In genomic region chr19:47188515-47189128, GRCm38 (mm10) we compare ENCODE assay signal across 13 mouse cellular contexts. TPM values are rescaled to one million over a fixed set of nuclear protein-coding genes. Genes with fewer than 3 reads are reported as not detected.
DNase-seq lines count a peak whose midpoint lies in the region; ATAC-seq and TF ChIP-seq lines count a peak whose summit lies in the region.
"Had no signal": no experiment of that assay in that cellular context is flagged by ENCODE, and none has a peak within 500 bp of the region (broad histone marks: within the 10 kb centered on the region; RNA-seq: fewer than 3 reads in every experiment).

No protein-coding gene starts in this region.

- no peaks in the 10 kb centered on the region for H3K27me3 ChIP-seq in lung, embryonic 16.5 days (ENCODE audit: control insufficient read depth, insufficient read depth, low read depth, low read length)
- no peaks in the 10 kb centered on the region for H3K27me3 ChIP-seq in hindbrain, embryonic 15.5 days
- no peaks in the 10 kb centered on the region for H3K27me3 ChIP-seq in stomach, embryonic 16.5 days (ENCODE audit: control insufficient read depth, insufficient read depth, low read length)

- no peaks in the 10 kb centered on the region; the same call in 1 of the 2 replicates for H3K4me1 ChIP-seq in lung, embryonic 16.5 days (replicated peaks; ENCODE audit: control insufficient read depth, insufficient read depth, low read length)
- no peaks in the 10 kb centered on the region for H3K4me1 ChIP-seq in lung, adult 2 months (ENCODE audit: control insufficient read depth, insufficient read depth, low read length)
- peaks cover 16% of the 10 kb centered on the region for H3K4me1 ChIP-seq in hindbrain, embryonic 15.5 days (replicated peaks)
- no peaks in the 10 kb centered on the region for H3K4me1 ChIP-seq in stomach, embryonic 16.5 days (ENCODE audit: control insufficient read depth, insufficient read depth, low read length)

- no peak overlapping the region for H3K4me3 ChIP-seq in lung, embryonic 16.5 days (ENCODE audit: low read length)
- no peak overlapping the region for H3K4me3 ChIP-seq in lung, adult 2 months (replicated peaks; ENCODE audit: extremely low read depth, low read depth, low read length)
- no peak overlapping the region for H3K4me3 ChIP-seq in hindbrain, embryonic 15.5 days
- no peak overlapping the region for H3K4me3 ChIP-seq in stomach, embryonic 16.5 days (replicated peaks; ENCODE audit: low read length)
- H3K4me3 ChIP-seq: megakaryocyte, embryonic 14.5 days had no signal

- H3K4me2 ChIP-seq in lung, embryonic 16.5 days (ENCODE audit: low read depth, low read length) = no peak overlapping the region
- no peak overlapping the region for H3K4me2 ChIP-seq in hindbrain, embryonic 15.5 days
- no peak overlapping the region for H3K4me2 ChIP-seq in stomach, embryonic 16.5 days (ENCODE audit: low read depth, low read length)

- WGBS in lung, embryonic 16.5 days = 63% methylated on average over 11 of the region's 11 CpGs
- 69% methylated on average over 11 of the region's 11 CpGs for WGBS in lung, adult 2 months
- 57% methylated on average over 11 of the region's 11 CpGs for WGBS in hindbrain, embryonic 15.5 days
- 75% methylated on average over 11 of the region's 11 CpGs for WGBS in stomach, embryonic 16.5 days

- TF ChIP-seq POLR2A in lung, adult 2 months (IDR thresholded peaks at IDR 0.05; ENCODE audit: borderline replicate concordance, extremely low read depth, low read depth, low read length) = no peak

- DNase-seq in adrenal gland, adult (ENCODE audit: inconsistent age in 2 of 2, low spot score in 1 of 2) = peak; percentile 24 to 38
- DNase-seq in adrenal gland, postnatal 4 days (ENCODE audit: low spot score in 2 of 2) = no peak
- DNase-seq in lung, adult 2 months = no peak
- no peak for DNase-seq in urinary bladder, postnatal 10 days (ENCODE audit: low spot score)
- DNase-seq in testis, postnatal 14 days (ENCODE audit: low spot score) = no peak

- no peaks in the 10 kb centered on the region for H3K36me3 ChIP-seq in lung, embryonic 16.5 days (ENCODE audit: control insufficient read depth, insufficient read depth, low read length)
- H3K36me3 ChIP-seq in hindbrain, embryonic 15.5 days = no peaks in the 10 kb centered on the region
- H3K36me3 ChIP-seq in stomach, embryonic 16.5 days (ENCODE audit: control insufficient read depth, insufficient read depth, low read length) = no peaks in the 10 kb centered on the region

- TF ChIP-seq CTCF in lung, adult 2 months (IDR thresholded peaks at IDR 0.05; ENCODE audit: insufficient read depth, low read length) = no peak

- H3K27ac ChIP-seq in lung, embryonic 16.5 days (ENCODE audit: low read length) = no peak overlapping the region
- peak overlapping the region; percentile 11; the same call in 1 of the 2 replicates for H3K27ac ChIP-seq in hindbrain, embryonic 15.5 days (replicated peaks)
- no peak overlapping the region for H3K27ac ChIP-seq in stomach, embryonic 16.5 days (ENCODE audit: low read length)

- ATAC-seq in lung, embryonic 16.5 days (ENCODE audit: low read depth) = 0 out of 2 replicates have a peak, but pooled peaks have one; percentile 26
- peak; percentile 81 for ATAC-seq in hindbrain, embryonic 15.5 days (ENCODE audit: low FRiP score, low read depth)
- 0 out of 2 replicates have a peak, but pooled peaks have one; percentile 47 for ATAC-seq in stomach, embryonic 16.5 days (ENCODE audit: insufficient read depth, low FRiP score)
- ATAC-seq: Patski had no signal

- no peak overlapping the region for H3K9ac ChIP-seq in lung, embryonic 16.5 days (ENCODE audit: low read length)
- H3K9ac ChIP-seq in hindbrain, embryonic 15.5 days = no peak overlapping the region
- H3K9ac ChIP-seq in stomach, embryonic 16.5 days (ENCODE audit: low read length) = no peak overlapping the region

- no peaks in the 10 kb centered on the region for H3K9me3 ChIP-seq in lung, embryonic 16.5 days (ENCODE audit: control insufficient read depth, low read length)
- H3K9me3 ChIP-seq in hindbrain, embryonic 15.5 days = no peaks in the 10 kb centered on the region
- no peaks in the 10 kb centered on the region for H3K9me3 ChIP-seq in stomach, embryonic 16.5 days (replicated peaks; ENCODE audit: control insufficient read depth, low read length)
- H3K9me3 ChIP-seq: megakaryocyte, embryonic 14.5 days had no signal

RNA-seq across cellular contexts. Expression of gene Neurl1a, which starts 10.0 kb away (rescaled TPM):
- 10 to 100 TPM; 24.8 to 27.3 TPM for total RNA-seq in adrenal gland, postnatal 4 days (2021)
- 4.0 and 4.3 TPM in 2 replicates for polyA plus RNA-seq in lung, embryonic 16.5 days (2015; fragmentation: Nextera tagmentation; extraction: Ambion mirVana)
- polyA plus RNA-seq in lung, adult 2 months (2012; rRNA removed) = 8.3 and 10.1 TPM in 2 replicates
- 17.6 and 17.9 TPM in 2 replicates for polyA plus RNA-seq in hindbrain, embryonic 15.5 days (2015; fragmentation: Nextera tagmentation; extraction: Ambion mirVana)
- polyA plus RNA-seq in stomach, embryonic 16.5 days (2015; fragmentation: Nextera tagmentation; extraction: Ambion mirVana) = 5.9 and 6.8 TPM in 2 replicates

RNA-seq across cellular contexts. Expression of gene Calhm3, which starts 31.1 kb away (rescaled TPM):
- total RNA-seq in adrenal gland, postnatal 4 days (2021) = not detected
- polyA plus RNA-seq in lung, embryonic 16.5 days (2015; fragmentation: Nextera tagmentation; extraction: Ambion mirVana) = not detected in 2 replicates
- not detected in 2 replicates for polyA plus RNA-seq in lung, adult 2 months (2012; rRNA removed)
- not detected in 2 replicates for polyA plus RNA-seq in hindbrain, embryonic 15.5 days (2015; fragmentation: Nextera tagmentation; extraction: Ambion mirVana)
- polyA plus RNA-seq in stomach, embryonic 16.5 days (2015; fragmentation: Nextera tagmentation; extraction: Ambion mirVana) = not detected in 2 replicates
- total RNA-seq: left cerebral cortex, postnatal 25 days had no signal
- polyA plus RNA-seq: gonadal fat pad, adult 2 months; Patski had no signal

RNA-seq across cellular contexts. Expression of gene Calhm1, which starts 44.6 kb away (rescaled TPM):
- not detected for total RNA-seq in adrenal gland, postnatal 4 days (2021)
- not detected in 2 replicates for polyA plus RNA-seq in lung, embryonic 16.5 days (2015; fragmentation: Nextera tagmentation; extraction: Ambion mirVana)
- polyA plus RNA-seq in lung, adult 2 months (2012; rRNA removed) = not detected in 2 replicates
- not detected in 2 replicates for polyA plus RNA-seq in hindbrain, embryonic 15.5 days (2015; fragmentation: Nextera tagmentation; extraction: Ambion mirVana)
- not detected in 2 replicates for polyA plus RNA-seq in stomach, embryonic 16.5 days (2015; fragmentation: Nextera tagmentation; extraction: Ambion mirVana)
- total RNA-seq: left cerebral cortex, postnatal 25 days had no signal
- polyA plus RNA-seq: cortical plate, adult 2 months; gonadal fat pad, adult 2 months; Patski had no signal

RNA-seq across cellular contexts. Expression of gene Calhm2, which starts 50.5 kb away (rescaled TPM):
- total RNA-seq in adrenal gland, postnatal 4 days (2021) = 1 to 10 TPM; 5.3 to 5.4 TPM
- polyA plus RNA-seq in lung, embryonic 16.5 days (2015; fragmentation: Nextera tagmentation; extraction: Ambion mirVana) = 7.8 and 8.3 TPM in 2 replicates
- polyA plus RNA-seq in lung, adult 2 months (2012; rRNA removed) = 23.7 and 25.8 TPM in 2 replicates
- 1.3 and 1.6 TPM in 2 replicates for polyA plus RNA-seq in hindbrain, embryonic 15.5 days (2015; fragmentation: Nextera tagmentation; extraction: Ambion mirVana)
- polyA plus RNA-seq in stomach, embryonic 16.5 days (2015; fragmentation: Nextera tagmentation; extraction: Ambion mirVana) = 7.8 and 7.9 TPM in 2 replicates

Comparison
In these comparisons a context has a peak if more than half of its experiments do, and no peak if none do; other contexts are left out.
1. DNase-seq: peak in adrenal gland, adult (2 of 2); none in adrenal gland, postnatal 4 days (0 of 2), lung, adult 2 months (single experiment), urinary bladder, postnatal 10 days (single experiment) and testis, postnatal 14 days (single experiment).
2. ATAC-seq: peak in every context shown above with its lines; median percentile 81 in hindbrain, embryonic 15.5 days; 47 in stomach, embryonic 16.5 days; 26 in lung, embryonic 16.5 days.